Mouse (Mus musculus) spleen, adult 12 weeks (tissue): Measurements from ENCODE around the gene Ipo8.

ENCODE experiments used
- DNase-seq: peaks from one replicate; pipeline ENCODE4 v3.0.0; 2022; ENCODE audit warnings: low spot score

Gene Ipo8

GRCm38 (mm10) chr6:148830748-148831727 lies at the start of gene Ipo8:
Ipo8 (minus strand) TSS chr6:148831467.
- DNase-seq = peak; percentile 77

- DNase-seq = no peak
Observed at GRCm38 (mm10) chr6:148873911-148874310, 42.6 kb upstream of the Ipo8 start.

- DNase-seq = no peak
Observed at GRCm38 (mm10) chr6:148845629-148846028, 14.4 kb upstream of the Ipo8 start.

GRCm38 (mm10) chr6:148841760-148842159 lies 10.5 kb upstream of the Ipo8 start:
- no peak for DNase-seq

- DNase-seq = no peak
Observed at GRCm38 (mm10) chr6:148838460-148838859, 7.2 kb upstream of the Ipo8 start.

- DNase-seq = no peak
Observed at GRCm38 (mm10) chr6:148831728-148832121, 458 bp upstream of the Ipo8 start.

GRCm38 (mm10) chr6:148830355-148830747 lies 916 bp downstream of the Ipo8 start:
- no peak for DNase-seq

- DNase-seq = no peak
Observed at GRCm38 (mm10) chr6:148826119-148826518, 5.1 kb downstream of the Ipo8 start.

- no peak for DNase-seq
Observed at GRCm38 (mm10) chr6:148818624-148819343, 12.5 kb downstream of the Ipo8 start.

GRCm38 (mm10) chr6:148816751-148817150 lies 14.5 kb downstream of the Ipo8 start:
- DNase-seq = no peak

- no peak for DNase-seq
Observed at GRCm38 (mm10) chr6:148811117-148811516, 20.1 kb downstream of the Ipo8 start.

GRCm38 (mm10) chr6:148799773-148800172 lies 31.5 kb downstream of the Ipo8 start:
- DNase-seq = no peak

- DNase-seq = no peak
Observed at GRCm38 (mm10) chr6:148795145-148795544, 36.1 kb downstream of the Ipo8 start.

GRCm38 (mm10) chr6:148789010-148789673 lies 42.1 kb downstream of the Ipo8 start:
- DNase-seq = no peak

- DNase-seq = no peak
Observed at GRCm38 (mm10) chr6:148786186-148786585, 45.1 kb downstream of the Ipo8 start.

GRCm38 (mm10) chr6:148784418-148784817 lies 46.8 kb downstream of the Ipo8 start:
- no peak for DNase-seq

- no peak for DNase-seq
Observed at GRCm38 (mm10) chr6:148776236-148776635, 55.0 kb downstream of the Ipo8 start.

- no peak for DNase-seq
Observed at GRCm38 (mm10) chr6:148771423-148771822, 59.8 kb downstream of the Ipo8 start.

GRCm38 (mm10) chr6:148768419-148768818 lies 62.8 kb downstream of the Ipo8 start:
- no peak for DNase-seq

- no peak for DNase-seq
Observed at GRCm38 (mm10) chr6:148767228-148767627, 64.0 kb downstream of the Ipo8 start.

- no peak for DNase-seq
Observed at GRCm38 (mm10) chr6:148761967-148762712, 69.1 kb downstream of the Ipo8 start.

GRCm38 (mm10) chr6:148761475-148761874 lies 69.8 kb downstream of the Ipo8 start:
- no peak for DNase-seq
